Mouse (Mus musculus) Patski (cell line): Measurements from ENCODE around the gene Cdk18. TPM values are rescaled to one million over a fixed set of nuclear protein-coding genes. Genes with fewer than 3 reads are reported as not detected.

Source experiments
- ATAC-seq: fragments of 100-300 bp; one replicate; pipeline ENCODE4 v1.8.0; 2021
- CTCF ChIA-PET: fragments of 350-600 bp; sonication (Branson Sonifier 250); formaldehyde crosslinking; loops from one replicate; lab custom pipeline; 2022; ENCODE audit warnings: inconsistent platforms; lab: Charles Lee
- POLR2A ChIA-PET: fragments of 350-600 bp; sonication (Branson Sonifier 250); formaldehyde crosslinking; loops from one replicate; lab custom pipeline; 2022; ENCODE audit warnings: antibody characterized with exemption, inconsistent platforms; lab: Charles Lee
- DNase-seq: peaks from one replicate; pipeline ENCODE4 v3.0.0-alpha.2; 2011; ENCODE audit warnings: low read depth, low spot score
- H3K27me3 ChIP-seq: fragments of 371-371 bp; one replicate; pipeline ENCODE4 v1.5.1; 2021
- CTCF ChIP-seq: fragments of 100-300 bp; IDR thresholded peaks from one replicate; pipeline ENCODE4 v1.5.1; 2021
- in situ Hi-C: fragments of 300-500 bp; cut with MboI; formaldehyde crosslinking; loops from 3 replicates; pipeline ENCODE4 v1.11.1; 2018; ENCODE audit warnings: low pct_unique_long_range_greater_than_20kb, mixed read lengths
- polyA plus RNA-seq: library from polyadenylated mRNA; unstranded; gene quantifications from one replicate; pipeline ENCODE4 v1.2.3, GENCODE M21; 2021

The Cdk18 gene
- polyA plus RNA-seq, 1 experiment from 2014 or later: 88.8 TPM

GRCm38 (mm10) chr1:132141166-132141565 lies 1.7 kb upstream of the Cdk18 start:
- CTCF ChIA-PET: interaction anchor here (1.0 to 4.0 kb wide), 4 partner anchors 9 to 20 kb away, joined by 4 to 31 read pairs (median 14); no protein-coding TSS in a partner anchor
- no peak for ATAC-seq
- no peak for TF ChIP-seq CTCF
- DNase-seq: no peak
- no peaks in the 10 kb centered on the region for H3K27me3 ChIP-seq
- in situ Hi-C loops: no loop called here
- POLR2A ChIA-PET: no interaction called here

- POLR2A ChIA-PET: interaction anchor here (2.5 to 3.2 kb wide), 2 partner anchors 11 to 13 kb away, joined by 12 to 36 read pairs; no protein-coding TSS in a partner anchor
- no peaks in the 10 kb centered on the region for H3K27me3 ChIP-seq
- DNase-seq: no peak
- CTCF ChIA-PET: interaction anchor here (1.0 to 4.0 kb wide), 4 partner anchors 10 to 19 kb away, joined by 4 to 31 read pairs (median 14); no protein-coding TSS in a partner anchor
- no peak for TF ChIP-seq CTCF
- no peak for ATAC-seq
- in situ Hi-C loops: no loop called here
Measured at GRCm38 (mm10) chr1:132140574-132140973, 1.1 kb upstream of the Cdk18 start.

- DNase-seq (no peak), ATAC-seq (no peak)
- H3K27me3 ChIP-seq: no peaks in the 10 kb centered on the region
- in situ Hi-C loops: no loop called here
- ChIA-PET POLR2A (interaction anchor here (2.0 to 3.2 kb wide), 3 partner anchors 12 to 19 kb away, joined by 6 to 36 read pairs (median 12); no protein-coding TSS in a partner anchor), CTCF (interaction anchor here (1.0 to 4.0 kb wide), 4 partner anchors 10 to 19 kb away, joined by 4 to 31 read pairs (median 14); no protein-coding TSS in a partner anchor)
- no peak for TF ChIP-seq CTCF
Measured at GRCm38 (mm10) chr1:132140171-132140570, 687 bp upstream of the Cdk18 start.

- in situ Hi-C loops: no loop called here
- POLR2A ChIA-PET: interaction anchor here (1.3 to 3.2 kb wide), 5 partner anchors 11 to 158 kb away, joined by 3 to 36 read pairs (median 6); no protein-coding TSS in a partner anchor
- no peak for TF ChIP-seq CTCF
- CTCF ChIA-PET: interaction anchor here (1.1 to 4.0 kb wide), 4 partner anchors 12 to 18 kb away, joined by 3 to 31 read pairs (median 14); no protein-coding TSS in a partner anchor
- ATAC-seq: peak; percentile 10
- H3K27me3 ChIP-seq: no peaks in the 10 kb centered on the region
- DNase-seq: no peak
Measured at GRCm38 (mm10) chr1:132138576-132139415, 688 bp downstream of the Cdk18 start.

- TF ChIP-seq CTCF: no peak
- no peaks in the 10 kb centered on the region for H3K27me3 ChIP-seq
- no peak for DNase-seq
- no peak for ATAC-seq
- ChIA-PET POLR2A (interaction anchor here (1.3 to 3.2 kb wide), 5 partner anchors 10 to 158 kb away, joined by 3 to 36 read pairs (median 6); no protein-coding TSS in a partner anchor), CTCF (interaction anchor here (1.1 to 4.0 kb wide), 3 partner anchors 13 to 17 kb away, joined by 3 to 31 read pairs (median 17); no protein-coding TSS in a partner anchor)
- in situ Hi-C loops: no loop called here
Measured at GRCm38 (mm10) chr1:132137935-132138575, 1.4 kb downstream of the Cdk18 start.

GRCm38 (mm10) chr1:132136847-132137246 lies 2.6 kb downstream of the Cdk18 start:
- no peaks in the 10 kb centered on the region for H3K27me3 ChIP-seq
- in situ Hi-C loops: no loop called here
- POLR2A ChIA-PET: interaction anchor here (1.2 to 1.8 kb wide), 2 partner anchors 15 to 17 kb away, joined by 3 to 8 read pairs; no protein-coding TSS in a partner anchor
- CTCF ChIA-PET: no interaction called here
- ATAC-seq (no peak), DNase-seq (no peak)
- TF ChIP-seq CTCF: no peak

- in situ Hi-C loops: no loop called here
- CTCF ChIA-PET: interaction anchor here (1.2 kb wide), 1 partner anchor 15 kb away, joined by 5 read pairs; no protein-coding TSS in a partner anchor
- no peak for DNase-seq
- TF ChIP-seq CTCF: no peak
- no peak for ATAC-seq
- no peaks in the 10 kb centered on the region for H3K27me3 ChIP-seq
- POLR2A ChIA-PET: interaction anchor here (0.6 to 1.8 kb wide), 3 partner anchors 16 to 86 kb away, joined by 3 to 8 read pairs (median 5); no protein-coding TSS in a partner anchor
Measured at GRCm38 (mm10) chr1:132135631-132136030, 3.9 kb downstream of the Cdk18 start.

- TF ChIP-seq CTCF: no peak
- DNase-seq: no peak
- ChIA-PET POLR2A (interaction anchor here (2.9 kb wide), 1 partner anchor 11 kb away, joined by 12 read pairs; the partner anchor contains the start of gene Cdk18), CTCF (interaction anchor here (1.8 kb wide), 1 partner anchor 190 kb away, joined by 3 read pairs; no protein-coding TSS in a partner anchor)
- in situ Hi-C loops: no loop called here
- H3K27me3 ChIP-seq: no peaks in the 10 kb centered on the region
- ATAC-seq: peak; percentile 35
Measured at GRCm38 (mm10) chr1:132128311-132128710, 11.2 kb downstream of the Cdk18 start.

GRCm38 (mm10) chr1:132125803-132126405 lies 13.6 kb downstream of the Cdk18 start:
- in situ Hi-C loops: no loop called here
- POLR2A ChIA-PET: interaction anchor here (0.6 kb wide), 1 partner anchor 128 kb away, joined by 3 read pairs; no protein-coding TSS in a partner anchor
- CTCF ChIA-PET: interaction anchor here (13.0 kb wide), 1 partner anchor 29 kb away, joined by 134 read pairs; no protein-coding TSS in a partner anchor
- H3K27me3 ChIP-seq: no peaks in the 10 kb centered on the region
- ATAC-seq (no peak), DNase-seq (no peak)
- TF ChIP-seq CTCF: no peak
